Mouse (Mus musculus): Measurements from ENCODE around the gene Cfdp1.

DNA sequence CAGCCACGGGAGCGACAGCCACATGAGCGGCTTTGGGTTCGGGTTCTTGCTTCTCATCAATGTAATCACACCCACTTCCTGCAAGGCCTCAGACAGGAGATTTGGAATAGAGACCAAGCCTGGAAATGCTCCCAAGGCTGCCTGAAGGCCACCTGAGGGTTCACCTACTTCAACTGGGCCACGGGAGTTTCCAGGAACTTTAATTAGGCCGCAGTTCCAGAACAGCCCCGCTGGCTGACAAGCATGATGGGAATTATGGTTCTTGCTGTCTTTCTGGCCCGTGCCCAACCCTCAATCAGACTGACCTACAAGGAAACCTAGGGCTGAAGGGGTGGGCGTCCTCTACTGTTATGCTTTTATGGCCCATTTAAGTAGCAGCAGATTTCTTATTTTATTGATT, 82.0 kb downstream of the Cfdp1 start:
- TF ChIP-seq CTCF (conservative IDR thresholded peaks at IDR 0.05; ENCODE audit: low read length): no peak
- TF ChIP-seq NANOG (IDR thresholded peaks at IDR 0.05; ENCODE audit: borderline replicate concordance, low read length): no peak
- TF ChIP-seq POU5F1 (IDR thresholded peaks at IDR 0.05; ENCODE audit: borderline replicate concordance, low read length): no peak

All from E14TG2a.4 (cell line).